Mouse (Mus musculus): ENCODE results near the gene Angpt4. TPM values are rescaled to one million over a fixed set of nuclear protein-coding genes. Genes with fewer than 3 reads are reported as not detected.

The Angpt4 gene
- polyA plus RNA-seq, 1 experiment = 2.1 TPM

DNA sequence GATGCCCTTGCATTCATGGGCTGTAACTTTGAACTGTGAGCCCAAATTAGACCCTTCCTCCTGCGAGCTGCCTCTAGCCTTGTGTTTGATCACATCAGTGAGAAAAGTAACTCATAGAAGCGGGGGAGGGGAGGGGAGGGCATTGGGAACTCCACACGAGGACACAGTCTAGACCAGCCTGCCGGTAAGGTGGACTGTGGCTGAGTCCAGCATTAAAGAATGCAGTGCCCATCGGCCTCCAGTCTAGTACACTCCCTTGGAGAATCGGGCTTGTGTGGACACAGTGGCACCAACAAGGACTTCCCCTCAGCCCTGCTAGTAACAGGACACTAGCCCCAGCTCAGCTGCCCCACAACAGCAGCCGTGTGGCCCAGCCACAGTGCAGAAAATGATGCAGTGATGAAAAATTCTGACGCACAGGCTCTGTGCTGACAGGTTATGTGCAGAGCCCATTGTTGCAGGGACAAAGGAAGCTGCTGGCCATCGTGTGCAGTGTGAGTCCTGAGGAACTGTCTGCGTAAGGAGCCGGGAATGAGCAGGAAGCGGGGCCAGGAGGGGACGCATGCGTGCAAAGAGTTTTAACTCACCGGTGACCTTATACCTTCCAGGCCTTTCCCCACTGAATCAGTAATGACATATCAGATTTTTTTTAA lies 17.8 kb upstream of the Angpt4 start:
- TF ChIP-seq POLR2A (IDR thresholded peaks at IDR 0.05; ENCODE audit: low read depth, low read length) = no peak
- no peak for TF ChIP-seq CTCF (IDR thresholded peaks at IDR 0.05; ENCODE audit: borderline replicate concordance, insufficient read depth, low read length)
- no peak overlapping the region for H3K4me3 ChIP-seq (ENCODE audit: insufficient read depth, low read length)
- H3K4me1 ChIP-seq (ENCODE audit: control insufficient read depth, insufficient read depth, low read length) = no peaks in the 10 kb centered on the region; the same call in 1 of the 2 replicates
- H3K27ac ChIP-seq (ENCODE audit: insufficient read depth, low read length) = no peak overlapping the region

- H3K4me3 ChIP-seq (ENCODE audit: insufficient read depth, low read length) = no peak overlapping the region
- no peak overlapping the region for H3K27ac ChIP-seq (ENCODE audit: insufficient read depth, low read length)
- no peak for TF ChIP-seq POLR2A (IDR thresholded peaks at IDR 0.05; ENCODE audit: low read depth, low read length)
- no peak for TF ChIP-seq CTCF (IDR thresholded peaks at IDR 0.05; ENCODE audit: borderline replicate concordance, insufficient read depth, low read length)
- no peaks in the 10 kb centered on the region; the same call in 1 of the 2 replicates for H3K4me1 ChIP-seq (ENCODE audit: control insufficient read depth, insufficient read depth, low read length)
These were observed 16.6 kb upstream of the Angpt4 start for GRCm38 (mm10) chr2:151894209-151894980.

DNA sequence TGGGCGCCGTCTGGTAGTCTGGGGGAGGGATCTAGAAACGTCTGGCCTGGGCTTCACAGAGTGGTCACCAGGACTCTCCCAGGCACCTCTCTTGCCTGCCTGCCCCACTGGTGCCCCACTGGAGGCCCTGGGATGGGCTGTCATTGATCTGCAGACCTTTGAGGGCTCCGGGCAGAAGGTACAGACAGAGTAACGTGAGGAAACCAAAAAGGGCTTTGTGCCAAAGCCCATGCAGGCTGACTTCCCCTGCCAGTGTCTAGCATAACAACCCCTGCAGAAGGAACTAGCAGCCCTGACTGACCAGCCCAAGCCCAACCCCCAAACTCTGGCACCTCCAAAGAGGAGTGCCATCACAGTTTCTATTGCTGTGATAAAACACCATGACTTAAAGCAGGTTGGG lies 15.1 kb upstream of the Angpt4 start:
- H3K27ac ChIP-seq (ENCODE audit: insufficient read depth, low read length) = no peak overlapping the region
- no peak overlapping the region for H3K4me3 ChIP-seq (ENCODE audit: insufficient read depth, low read length)
- no peaks in the 10 kb centered on the region; the same call in 1 of the 2 replicates for H3K4me1 ChIP-seq (ENCODE audit: control insufficient read depth, insufficient read depth, low read length)
- TF ChIP-seq CTCF (IDR thresholded peaks at IDR 0.05; ENCODE audit: borderline replicate concordance, insufficient read depth, low read length) (no peak), POLR2A (IDR thresholded peaks at IDR 0.05; ENCODE audit: low read depth, low read length) (no peak)

GRCm38 (mm10) chr2:151898106-151898505 lies 12.9 kb upstream of the Angpt4 start:
- Histone ChIP-seq H3K4me1 (ENCODE audit: control insufficient read depth, insufficient read depth, low read length) (no peaks in the 10 kb centered on the region), H3K27ac (ENCODE audit: insufficient read depth, low read length) (no peak overlapping the region), H3K4me3 (ENCODE audit: insufficient read depth, low read length) (no peak overlapping the region)
- no peak for TF ChIP-seq CTCF (IDR thresholded peaks at IDR 0.05; ENCODE audit: borderline replicate concordance, insufficient read depth, low read length)
- no peak for TF ChIP-seq POLR2A (IDR thresholded peaks at IDR 0.05; ENCODE audit: low read depth, low read length)

GRCm38 (mm10) chr2:151900845-151901244 lies 10.2 kb upstream of the Angpt4 start:
- TF ChIP-seq CTCF (IDR thresholded peaks at IDR 0.05; ENCODE audit: borderline replicate concordance, insufficient read depth, low read length) = no peak
- no peak for TF ChIP-seq POLR2A (IDR thresholded peaks at IDR 0.05; ENCODE audit: low read depth, low read length)
- no peaks in the 10 kb centered on the region for H3K4me1 ChIP-seq (ENCODE audit: control insufficient read depth, insufficient read depth, low read length)
- H3K27ac ChIP-seq (ENCODE audit: insufficient read depth, low read length) = no peak overlapping the region
- H3K4me3 ChIP-seq (ENCODE audit: insufficient read depth, low read length) = no peak overlapping the region

DNA sequence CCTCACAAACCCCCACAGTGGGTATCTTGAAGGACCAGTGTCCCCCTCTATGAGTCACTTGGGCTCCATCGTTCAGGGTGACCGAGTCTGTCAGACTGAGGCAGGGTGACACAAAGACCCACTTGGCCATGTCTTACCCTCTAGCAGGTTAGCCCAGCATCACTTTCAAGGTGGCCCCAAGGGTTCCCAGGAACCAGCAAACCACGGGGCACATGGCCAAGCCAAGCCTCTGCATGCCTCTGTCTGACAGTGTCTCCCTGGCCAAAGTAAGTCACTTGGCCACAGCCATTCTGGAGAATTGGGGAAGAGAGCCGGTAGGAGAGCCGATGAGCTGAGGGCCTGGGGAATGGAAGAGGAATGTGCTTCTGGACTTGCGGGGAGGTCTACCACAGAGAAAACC lies 7.7 kb upstream of the Angpt4 start:
- Histone ChIP-seq H3K4me3 (ENCODE audit: insufficient read depth, low read length) (no peak overlapping the region), H3K4me1 (ENCODE audit: control insufficient read depth, insufficient read depth, low read length) (no peaks in the 10 kb centered on the region; the same call in 1 of the 2 replicates), H3K27ac (ENCODE audit: insufficient read depth, low read length) (no peak overlapping the region)
- TF ChIP-seq CTCF (IDR thresholded peaks at IDR 0.05; ENCODE audit: borderline replicate concordance, insufficient read depth, low read length) (no peak), POLR2A (IDR thresholded peaks at IDR 0.05; ENCODE audit: low read depth, low read length) (no peak)

DNA sequence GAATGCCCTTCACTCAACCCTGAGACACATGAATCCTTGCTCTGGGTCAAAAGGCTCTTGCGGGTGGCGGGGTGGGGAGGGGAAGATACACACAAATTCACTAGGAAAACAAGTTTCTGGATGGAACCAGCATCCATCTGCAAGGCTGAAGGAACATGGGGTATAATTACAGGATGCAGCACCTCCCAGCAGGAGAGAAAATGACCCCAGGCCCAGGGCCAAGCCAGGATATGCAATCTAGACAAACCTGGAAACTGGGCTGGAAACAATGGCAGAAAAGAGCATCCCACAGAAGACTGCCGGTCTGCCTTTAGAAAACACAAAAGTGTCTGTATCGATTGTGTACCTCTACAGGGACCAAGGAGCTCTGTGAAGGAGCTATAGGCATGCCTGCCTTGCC lies 7.1 kb upstream of the Angpt4 start:
- H3K4me1 ChIP-seq (ENCODE audit: control insufficient read depth, insufficient read depth, low read length) = no peaks in the 10 kb centered on the region; the same call in 1 of the 2 replicates
- H3K27ac ChIP-seq (ENCODE audit: insufficient read depth, low read length) = no peak overlapping the region
- TF ChIP-seq POLR2A (IDR thresholded peaks at IDR 0.05; ENCODE audit: low read depth, low read length) = no peak
- TF ChIP-seq CTCF (IDR thresholded peaks at IDR 0.05; ENCODE audit: borderline replicate concordance, insufficient read depth, low read length) = no peak
- H3K4me3 ChIP-seq (ENCODE audit: insufficient read depth, low read length) = no peak overlapping the region

DNA sequence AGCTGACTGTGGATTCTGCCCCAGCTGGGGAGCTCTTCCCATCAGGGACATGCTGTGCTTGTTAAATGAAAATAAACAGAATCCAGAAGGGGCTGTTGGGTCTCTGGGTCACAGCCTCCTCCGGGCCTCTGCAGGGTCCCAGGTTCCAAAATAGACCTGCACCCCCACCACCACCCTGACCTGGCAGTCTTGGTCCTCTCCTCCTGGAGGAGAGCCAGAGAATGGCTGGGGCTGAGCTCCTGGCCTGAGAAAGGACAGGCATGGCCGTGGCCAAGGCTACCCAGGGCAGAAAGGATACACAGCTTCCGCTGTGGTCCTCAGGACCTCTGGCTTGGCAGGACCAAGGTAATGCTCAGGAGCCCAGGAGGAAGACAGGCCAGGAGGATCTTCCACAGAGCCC lies 6.4 kb upstream of the Angpt4 start:
- H3K4me3 ChIP-seq (ENCODE audit: insufficient read depth, low read length) = no peak overlapping the region
- no peaks in the 10 kb centered on the region; the same call in 1 of the 2 replicates for H3K4me1 ChIP-seq (ENCODE audit: control insufficient read depth, insufficient read depth, low read length)
- H3K27ac ChIP-seq (ENCODE audit: insufficient read depth, low read length) = no peak overlapping the region
- TF ChIP-seq POLR2A (IDR thresholded peaks at IDR 0.05; ENCODE audit: low read depth, low read length) (no peak), CTCF (IDR thresholded peaks at IDR 0.05; ENCODE audit: borderline replicate concordance, insufficient read depth, low read length) (no peak)

DNA sequence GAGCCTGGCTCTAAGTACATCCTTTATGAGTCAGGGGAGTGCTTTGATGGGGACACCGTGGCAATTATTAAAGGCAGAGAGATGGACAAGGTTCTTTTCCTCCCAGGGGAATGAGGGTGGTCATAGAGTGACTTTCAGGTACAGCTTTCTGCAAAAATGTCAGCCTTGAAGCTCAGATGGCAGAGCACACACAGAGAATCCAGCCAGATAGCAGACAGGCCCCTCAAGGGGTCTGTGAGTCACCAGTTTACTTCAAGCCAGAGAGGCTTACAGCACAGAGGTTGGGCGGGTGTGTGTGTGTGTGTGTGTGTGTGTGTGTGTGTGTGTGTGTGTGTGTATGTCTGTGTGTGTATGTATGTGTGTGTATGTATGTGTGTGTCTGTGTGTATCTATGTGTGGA lies 4.0 kb upstream of the Angpt4 start:
- TF ChIP-seq POLR2A (IDR thresholded peaks at IDR 0.05; ENCODE audit: low read depth, low read length) (no peak), CTCF (IDR thresholded peaks at IDR 0.05; ENCODE audit: borderline replicate concordance, insufficient read depth, low read length) (no peak)
- Histone ChIP-seq H3K4me1 (ENCODE audit: control insufficient read depth, insufficient read depth, low read length) (peaks cover 5% of the 10 kb centered on the region), H3K4me3 (ENCODE audit: insufficient read depth, low read length) (no peak overlapping the region), H3K27ac (ENCODE audit: insufficient read depth, low read length) (0 out of 2 replicates have a peak overlapping the region, but pooled peaks have one; percentile 17)

- TF ChIP-seq POLR2A (IDR thresholded peaks at IDR 0.05; ENCODE audit: low read depth, low read length) = no peak
- TF ChIP-seq CTCF (IDR thresholded peaks at IDR 0.05; ENCODE audit: borderline replicate concordance, insufficient read depth, low read length) = no peak
These were observed 1.6 kb upstream of the Angpt4 start for GRCm38 (mm10) chr2:151909386-151909785.

More at GRCm38 (mm10) chr2:151909386-151909785, 1.6 kb upstream of the Angpt4 start:
- Histone ChIP-seq H3K27ac (ENCODE audit: insufficient read depth, low read length) (no peak overlapping the region), H3K4me1 (ENCODE audit: control insufficient read depth, insufficient read depth, low read length) (peaks cover 10% of the 10 kb centered on the region), H3K4me3 (ENCODE audit: insufficient read depth, low read length) (no peak overlapping the region)
